Mouse (Mus musculus) lung, adult 2 months (tissue): ENCODE measurements around the gene Hoxa5. TPM values are rescaled to one million over a fixed set of nuclear protein-coding genes. Genes with fewer than 3 reads are reported as not detected.

Source experiments
- DNase-seq: peaks from one replicate; pipeline ENCODE4 v3.0.0; 2022
- H3K4me1 ChIP-seq: fragments of 200-500 bp; 2 replicates; pipeline ENCODE4 v1.6.1; 2011; ENCODE audit warnings: low read length; ENCODE audit not compliant: control insufficient read depth, insufficient read depth
- H3K4me3 ChIP-seq: fragments of 200-500 bp; replicated peaks from 2 replicates; pipeline ENCODE3; 2011; ENCODE audit warnings: low read depth, mild to moderate bottlenecking, control low read depth, low read length; ENCODE audit errors: extremely low read depth
- CTCF ChIP-seq: fragments of 200-500 bp; IDR thresholded peaks from 2 replicates; pipeline ENCODE4 v1.5.1; 2011; ENCODE audit warnings: mild to moderate bottlenecking, low read length, control low read depth; ENCODE audit not compliant: insufficient read depth
- POLR2A ChIP-seq: fragments of 200-500 bp; IDR thresholded peaks from 2 replicates; pipeline ENCODE4 v1.6.1; 2011; ENCODE audit warnings: low read depth, mild to moderate bottlenecking, control low read depth, low read length, borderline replicate concordance; ENCODE audit errors: extremely low read depth
- WGBS: fragments of 180-500 bp; shearing (Covaris S2); methylation state at CpG from one replicate; pipeline ENCODE4 v1.1.7; 2018; 5-methylcytosine and 5-hydroxymethylcytosine counted together
- polyA plus RNA-seq: library from polyadenylated mRNA; depleted of rRNA; stranded (reverse); fragments of >200 nt; gene quantifications from 2 replicates; pipeline ENCODE4 v1.2.3, GENCODE M21; 2012; rRNA removed

Hoxa5 gene
- polyA plus RNA-seq, 1 experiment: 29.1 TPM

DNA sequence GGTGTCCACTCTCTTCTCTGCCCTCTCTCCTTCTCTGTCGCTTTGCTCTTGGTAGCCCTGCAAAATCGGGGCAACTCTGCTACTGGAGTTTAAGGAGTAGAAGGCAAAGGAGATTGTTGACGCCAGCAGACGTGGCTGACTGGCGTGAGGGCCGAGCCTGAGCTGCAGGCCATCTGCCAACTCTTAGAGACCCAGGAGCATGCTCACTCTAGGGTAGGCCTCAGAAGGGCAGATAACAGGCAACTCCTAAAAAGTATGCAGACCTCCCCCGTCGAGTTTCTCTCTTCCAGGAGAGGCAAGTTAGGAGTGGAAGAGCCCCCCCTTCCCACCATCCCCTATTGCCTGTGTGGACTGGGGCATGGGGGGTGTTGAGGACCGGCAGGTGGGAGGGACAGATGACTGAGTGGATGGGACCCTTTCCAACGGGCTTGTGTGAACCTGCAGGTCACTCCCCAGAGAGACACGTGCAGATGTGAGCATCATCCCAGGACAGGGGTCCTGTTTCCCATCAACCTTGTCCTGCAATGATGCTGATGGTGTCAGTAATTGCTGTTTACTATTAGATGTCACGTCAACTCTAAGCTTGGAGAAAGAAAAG lies 45.1 kb downstream of the Hoxa5 start:
- 6% methylated on average over 12 of the region's 12 CpGs for WGBS
- peak; percentile 45; the same call in 1 of the 2 replicates for TF ChIP-seq POLR2A
- TF ChIP-seq CTCF: no peak
- peak overlapping the region; percentile 91 for H3K4me3 ChIP-seq
- DNase-seq: peak; percentile 30
- H3K4me1 ChIP-seq: peaks cover 3% of the 10 kb centered on the region; the same call in 1 of the 2 replicates

DNA sequence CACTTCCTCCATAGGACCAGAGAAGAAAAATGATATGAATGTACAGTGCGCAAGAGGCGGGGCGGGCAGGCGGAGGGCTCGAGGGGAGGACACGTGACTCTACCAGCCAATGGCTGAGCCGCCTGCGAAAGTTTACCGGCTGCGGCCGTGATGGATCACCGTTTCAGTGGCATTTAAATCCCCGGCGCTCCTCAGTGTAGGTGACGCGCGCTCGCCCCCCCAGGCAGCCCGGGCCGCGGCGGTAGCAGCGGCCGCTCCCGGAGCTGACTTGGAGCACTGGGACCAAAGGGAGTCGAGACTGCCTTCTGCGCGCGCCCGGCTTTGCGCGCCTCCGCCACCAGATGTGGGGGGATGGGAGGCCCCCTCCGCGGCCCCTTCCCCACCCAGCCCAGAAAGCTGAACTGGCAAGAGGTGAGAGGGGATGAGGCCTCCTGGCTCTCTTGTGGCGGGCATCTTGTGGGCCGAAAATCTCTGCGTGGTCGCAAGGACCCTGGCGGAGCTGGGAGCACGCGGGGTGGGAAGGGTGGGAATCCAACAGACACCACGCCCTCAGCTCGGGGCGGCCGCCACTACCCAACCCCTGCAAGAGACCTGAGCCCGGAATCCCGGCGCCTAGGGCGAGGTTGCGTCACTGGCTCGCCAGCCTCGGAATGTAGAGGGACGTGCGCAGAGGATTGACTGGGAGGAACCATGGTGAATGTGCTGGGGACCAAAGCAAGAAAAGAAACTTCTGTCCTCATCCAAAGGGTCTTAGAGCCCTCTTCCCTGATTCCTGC lies 45.9 kb downstream of the Hoxa5 start, which contains the start of gene Hoxa1:
TSS of gene Hoxa1 (minus strand) at position 42 of the 776 bp plus-strand sequence.
- TF ChIP-seq POLR2A: peak; percentile 66; the same call in 1 of the 2 replicates
- TF ChIP-seq CTCF: no peak
- under 1% methylated on average over 55 of the region's 55 CpGs for WGBS
- Histone ChIP-seq H3K4me1 (peaks cover 3% of the 10 kb centered on the region; the same call in 1 of the 2 replicates), H3K4me3 (peak within 1 kb of the TSS; percentile 91)
- DNase-seq: peak; percentile 62

DNA sequence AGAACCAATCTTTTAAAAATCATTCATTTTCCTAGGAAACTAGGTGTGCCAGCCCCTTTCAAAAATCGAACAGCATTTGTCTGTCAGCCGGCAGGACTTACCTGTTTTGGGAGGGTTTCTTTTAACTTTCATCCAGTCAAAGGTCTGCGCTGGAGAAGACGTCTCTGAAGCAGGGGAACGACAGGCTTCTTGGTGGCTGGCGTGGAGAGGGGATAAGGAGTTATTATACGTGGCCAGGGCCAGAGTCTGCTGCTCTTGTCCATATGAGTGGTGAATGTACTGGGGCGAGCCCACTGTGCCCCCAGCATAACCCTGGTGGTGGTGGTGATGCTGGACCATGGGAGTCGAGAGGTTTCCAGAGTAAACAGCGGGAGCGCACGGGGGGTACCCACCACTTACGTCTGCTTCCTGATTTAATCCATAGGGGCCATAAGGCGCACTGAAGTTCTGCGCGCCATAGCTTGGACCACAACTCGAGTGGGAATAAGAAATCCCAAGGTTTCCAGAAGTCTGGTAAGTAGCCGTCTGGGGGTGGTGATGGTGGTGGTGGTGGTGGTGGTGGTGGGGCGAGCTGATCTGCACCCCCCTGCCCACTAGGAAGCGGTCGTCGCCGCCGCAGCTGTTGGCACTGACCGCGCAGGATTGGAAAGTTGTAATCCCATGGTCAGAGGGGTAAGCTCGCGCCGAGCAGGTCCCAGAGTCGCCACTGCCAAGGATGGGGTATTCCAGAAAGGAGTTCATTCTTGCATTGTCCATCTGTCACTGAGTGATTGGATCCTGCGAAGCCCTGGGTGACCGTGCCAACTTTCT lies 46.7 kb downstream of the Hoxa5 start:
- H3K4me3 ChIP-seq: peak overlapping the region; percentile 91
- WGBS: 10% methylated on average over 32 of the region's 32 CpGs

DNA sequence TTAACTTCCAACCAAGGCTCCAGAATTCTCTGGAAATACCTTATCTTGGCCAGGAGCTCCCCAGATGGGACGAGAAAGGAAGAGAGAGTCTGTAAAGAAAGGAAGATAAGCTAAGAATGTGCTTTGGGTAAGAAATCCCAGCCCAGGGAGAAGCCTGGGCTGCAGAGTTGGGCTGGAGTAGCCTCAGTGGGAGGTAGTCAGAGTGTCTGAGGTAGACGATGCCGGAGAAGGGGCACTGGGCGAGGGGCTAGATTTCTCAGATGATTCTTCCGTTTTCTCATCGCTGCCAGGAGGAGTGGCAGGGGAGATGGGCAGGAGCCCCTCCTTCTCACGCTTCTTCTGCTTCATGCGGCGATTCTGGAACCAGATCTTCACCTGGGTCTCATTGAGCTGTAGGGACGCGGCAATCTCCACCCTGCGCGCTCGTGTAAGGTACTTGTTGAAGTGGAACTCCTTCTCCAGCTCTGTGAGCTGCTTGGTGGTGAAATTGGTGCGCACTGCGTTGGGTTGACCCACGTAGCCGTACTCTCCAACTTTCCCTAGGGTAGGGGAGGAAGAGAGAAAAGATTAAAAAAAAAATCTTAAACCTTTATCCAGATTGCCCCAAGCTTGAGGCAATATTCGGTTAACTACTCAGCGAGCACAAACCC lies 47.7 kb downstream of the Hoxa5 start:
- 46% methylated on average over 20 of the region's 20 CpGs for WGBS
- TF ChIP-seq CTCF (no peak), POLR2A (no peak)
- H3K4me1 ChIP-seq: peaks cover 3% of the 10 kb centered on the region; the same call in 1 of the 2 replicates
- no peak for DNase-seq
- H3K4me3 ChIP-seq: no peak overlapping the region

More for the DNA sequence above, 46.7 kb downstream of the Hoxa5 start:
- peaks cover 3% of the 10 kb centered on the region; the same call in 1 of the 2 replicates for H3K4me1 ChIP-seq
- TF ChIP-seq POLR2A (no peak), CTCF (no peak)
- peak; percentile 5 for DNase-seq

DNA sequence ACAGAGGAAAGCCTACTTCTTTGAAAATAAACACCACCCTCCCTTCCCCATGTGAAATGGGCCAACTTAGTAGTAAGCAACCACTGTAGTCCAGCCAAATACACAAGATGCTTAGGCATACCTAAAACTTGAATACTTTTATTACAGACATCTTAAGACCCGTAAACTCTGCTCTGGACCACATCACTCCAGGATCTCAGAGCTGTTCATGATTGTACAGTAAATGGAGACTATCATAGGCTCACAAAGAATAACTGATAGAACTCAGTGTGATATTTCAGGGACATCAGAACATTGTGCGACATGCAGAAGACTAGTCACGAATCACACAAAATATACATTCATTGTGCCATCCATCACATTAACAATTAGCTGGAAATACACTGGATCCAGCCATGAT lies 48.9 kb downstream of the Hoxa5 start:
- WGBS: 85% methylated on average over 3 of the region's 3 CpGs
- TF ChIP-seq POLR2A (no peak), CTCF (no peak)
- no peak for DNase-seq
- peaks cover 3% of the 10 kb centered on the region; the same call in 1 of the 2 replicates for H3K4me1 ChIP-seq
- no peak overlapping the region for H3K4me3 ChIP-seq

DNA sequence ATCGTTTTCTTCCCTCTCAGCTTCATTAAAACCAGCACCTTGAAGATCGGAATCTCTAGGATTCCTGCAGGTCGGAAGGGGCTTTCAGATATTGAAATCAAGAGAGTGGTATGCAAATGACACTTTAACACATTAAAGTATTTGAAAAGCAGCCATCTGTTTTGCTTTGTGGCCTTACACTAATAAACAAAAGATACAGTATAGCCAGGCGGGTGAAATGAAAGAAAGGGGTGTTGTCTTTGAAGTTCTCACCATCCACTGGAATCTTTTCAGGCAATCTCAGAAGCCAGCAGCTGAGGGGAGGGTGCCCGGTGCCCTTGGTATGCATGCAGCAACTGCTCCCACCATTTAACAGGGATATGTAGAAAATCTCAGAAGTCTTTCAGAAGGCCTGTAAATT lies 50.3 kb downstream of the Hoxa5 start:
- no peak for DNase-seq
- WGBS: 77% methylated on average over 5 of the region's 5 CpGs

DNA sequence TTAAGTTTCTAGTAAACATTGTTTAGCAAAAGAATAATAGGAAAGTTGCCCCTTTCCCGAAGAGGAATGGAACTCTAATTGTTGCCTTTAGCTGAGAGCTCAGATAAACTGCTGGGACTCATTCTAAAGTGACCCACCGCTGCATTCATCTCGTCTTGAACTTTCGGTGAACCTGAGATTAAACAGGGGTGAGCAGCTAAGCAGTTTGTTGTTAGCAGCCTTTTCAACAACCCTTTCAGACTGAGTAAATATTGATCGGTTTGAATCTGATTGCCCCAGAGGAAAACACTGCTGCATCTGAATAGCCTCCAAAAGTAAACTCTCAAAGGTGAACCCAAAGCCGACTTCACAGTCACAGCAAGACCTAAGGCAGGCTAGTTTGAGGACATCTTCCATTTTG lies 51.1 kb downstream of the Hoxa5 start:
- no peak for DNase-seq
- WGBS: 52% methylated on average over 6 of the region's 6 CpGs
- no peak overlapping the region for H3K4me3 ChIP-seq
- H3K4me1 ChIP-seq: no peaks in the 10 kb centered on the region
- TF ChIP-seq CTCF: no peak

More for the DNA sequence above, 50.3 kb downstream of the Hoxa5 start:
- no peak overlapping the region for H3K4me3 ChIP-seq
- TF ChIP-seq POLR2A: no peak
- no peak for TF ChIP-seq CTCF
- H3K4me1 ChIP-seq: no peaks in the 10 kb centered on the region

DNA sequence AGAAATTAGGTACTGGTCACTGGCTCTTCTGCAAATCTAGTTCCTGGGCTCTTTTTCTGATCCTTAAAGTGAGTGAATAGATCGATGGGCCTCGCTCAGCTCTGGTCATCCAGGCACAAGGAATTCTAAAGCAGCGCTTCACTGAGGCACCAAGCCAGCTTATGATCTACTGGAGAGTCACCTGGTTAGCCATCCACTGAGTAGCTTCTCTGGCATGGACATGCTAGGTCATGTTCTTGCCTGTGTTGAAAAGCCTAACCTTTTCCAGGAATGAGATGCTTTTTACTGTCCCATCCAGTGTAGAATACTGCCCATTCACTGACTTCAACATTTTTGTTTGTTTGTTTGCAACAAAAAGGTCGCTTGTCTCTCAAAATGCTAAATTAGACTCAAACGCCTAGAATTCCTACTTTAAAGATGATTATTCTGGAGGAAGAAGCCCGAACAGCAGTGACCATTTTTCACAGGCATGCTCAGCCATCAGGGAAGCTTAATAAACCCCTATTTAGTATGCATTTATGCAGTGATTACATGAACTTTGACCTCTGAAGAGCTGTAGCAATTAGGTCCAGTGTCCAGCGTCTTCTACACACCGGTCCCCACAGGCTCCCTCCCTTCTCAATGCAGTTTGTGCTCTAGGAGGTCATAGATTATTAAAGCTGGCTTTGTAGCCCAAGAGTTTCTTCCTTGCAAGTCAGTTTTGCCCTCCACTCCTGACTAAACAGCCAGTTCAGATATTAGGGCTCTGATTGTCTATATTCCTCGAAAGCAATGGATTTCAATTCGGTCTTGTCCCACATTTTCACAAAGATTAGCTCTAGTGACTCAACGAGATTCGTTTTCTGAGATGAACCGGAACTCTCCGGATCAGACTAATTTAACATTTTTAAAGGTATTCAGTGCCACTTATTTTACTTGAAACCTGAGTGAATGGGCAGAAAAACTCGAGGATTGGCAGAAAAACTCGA lies 51.9 kb downstream of the Hoxa5 start:
- WGBS: 56% methylated on average over 16 of the region's 16 CpGs
- H3K4me3 ChIP-seq: no peak overlapping the region
- H3K4me1 ChIP-seq: no peaks in the 10 kb centered on the region
- DNase-seq: no peak
- no peak for TF ChIP-seq POLR2A
- TF ChIP-seq CTCF: no peak

Other genes with a start within 250 kb of the Hoxa5 start
- 13.7 and 25.4 TPM in 2 replicates for gene Skap2, start 192.0 kb downstream of the Hoxa5 start, polyA plus RNA-seq
- gene Hoxa1, start 46.3 kb downstream of the Hoxa5 start, polyA plus RNA-seq: 1.4 and 1.9 TPM in 2 replicates
- gene Hoxa2, start 39.8 kb downstream of the Hoxa5 start, polyA plus RNA-seq: 4.2 and 4.7 TPM in 2 replicates
- gene 5730596B20Rik, start 27.1 kb downstream of the Hoxa5 start, polyA plus RNA-seq: 0.26 and 0.31 TPM in 2 replicates
- 5.7 and 8.4 TPM in 2 replicates for gene Hoxa4, start 12.8 kb downstream of the Hoxa5 start, polyA plus RNA-seq
- 1.7 and 2.3 TPM in 2 replicates for gene Hoxa6, start 4.1 kb upstream of the Hoxa5 start, polyA plus RNA-seq
- gene Hoxa3, start 8.7 kb upstream of the Hoxa5 start, polyA plus RNA-seq: 12.8 and 13.4 TPM in 2 replicates
- gene Gm28308, start 8.8 kb upstream of the Hoxa5 start, polyA plus RNA-seq: 0.37 and 0.39 TPM in 2 replicates
- gene Hoxa7, start 17.3 kb upstream of the Hoxa5 start, polyA plus RNA-seq: 6.6 and 8.3 TPM in 2 replicates
- gene Hoxa9, start 26.5 kb upstream of the Hoxa5 start, polyA plus RNA-seq: 0.23 TPM in 1 of 2 replicates, not detected in the other
- 0.23 TPM in 1 of 2 replicates, not detected in the other for gene Hoxa10, start 36.3 kb upstream of the Hoxa5 start, polyA plus RNA-seq
- gene Hoxa11, start 41.2 kb upstream of the Hoxa5 start, polyA plus RNA-seq: not detected in 2 replicates
- 0.22 TPM in 1 of 2 replicates, not detected in the other for gene Hoxa13, start 56.3 kb upstream of the Hoxa5 start, polyA plus RNA-seq
- gene Evx1, start 108.9 kb upstream of the Hoxa5 start, polyA plus RNA-seq: 0.05 TPM in 1 of 2 replicates, not detected in the other